Mouse (Mus musculus) natural killer cell, adult 2 months (primary cell): ENCODE data around the gene Lrp8.

Source experiments
- DNase-seq, 2 experiments: peaks; one replicate each; pipeline ENCODE4 v3.0.0; 2022; ENCODE audit warnings: low spot score in 2 of 2

Gene Lrp8

GRCm38 (mm10) chr4:107921152-107921695 is 119.2 kb downstream of the Lrp8 start:
- no peak for DNase-seq

GRCm38 (mm10) chr4:107921952-107922351 is 119.9 kb downstream of the Lrp8 start:
- no peak for DNase-seq

- peak; percentile 95 to 97 for DNase-seq
Observed at GRCm38 (mm10) chr4:107923145-107923802, 121.2 kb downstream of the Lrp8 start, which contains the start of gene Cpt2. TSS of gene Cpt2 (minus strand) at chr4:107923610.

GRCm38 (mm10) chr4:107923803-107924194 is 121.7 kb downstream of the Lrp8 start:
- DNase-seq, result no peak
